Mouse (Mus musculus) inflammation-experienced regulatory T-cells, adult 6 months (primary cell): Measurements from ENCODE around the gene Plekhj1. TPM values are rescaled to one million over a fixed set of nuclear protein-coding genes. Genes with fewer than 3 reads are reported as not detected.
"Not testable (repeated sequence)": the region's sequence is repeated elsewhere in the genome, so short reads cannot be mapped to it uniquely, and the experiment has no call there.

Experiments used
- ATAC-seq: one replicate; pipeline ENCODE4 v1.8.0; 2017
- polyA plus RNA-seq, 3 experiments: library from polyadenylated mRNA; unstranded; fragments of 100-300 nt; shearing (Covaris generic); gene quantifications; one replicate each; pipeline ENCODE4 v1.2.1; 2017

Gene Plekhj1
- polyA plus RNA-seq: 100 to 1,000 TPM; 127 to 149 (median 146) TPM

DNA sequence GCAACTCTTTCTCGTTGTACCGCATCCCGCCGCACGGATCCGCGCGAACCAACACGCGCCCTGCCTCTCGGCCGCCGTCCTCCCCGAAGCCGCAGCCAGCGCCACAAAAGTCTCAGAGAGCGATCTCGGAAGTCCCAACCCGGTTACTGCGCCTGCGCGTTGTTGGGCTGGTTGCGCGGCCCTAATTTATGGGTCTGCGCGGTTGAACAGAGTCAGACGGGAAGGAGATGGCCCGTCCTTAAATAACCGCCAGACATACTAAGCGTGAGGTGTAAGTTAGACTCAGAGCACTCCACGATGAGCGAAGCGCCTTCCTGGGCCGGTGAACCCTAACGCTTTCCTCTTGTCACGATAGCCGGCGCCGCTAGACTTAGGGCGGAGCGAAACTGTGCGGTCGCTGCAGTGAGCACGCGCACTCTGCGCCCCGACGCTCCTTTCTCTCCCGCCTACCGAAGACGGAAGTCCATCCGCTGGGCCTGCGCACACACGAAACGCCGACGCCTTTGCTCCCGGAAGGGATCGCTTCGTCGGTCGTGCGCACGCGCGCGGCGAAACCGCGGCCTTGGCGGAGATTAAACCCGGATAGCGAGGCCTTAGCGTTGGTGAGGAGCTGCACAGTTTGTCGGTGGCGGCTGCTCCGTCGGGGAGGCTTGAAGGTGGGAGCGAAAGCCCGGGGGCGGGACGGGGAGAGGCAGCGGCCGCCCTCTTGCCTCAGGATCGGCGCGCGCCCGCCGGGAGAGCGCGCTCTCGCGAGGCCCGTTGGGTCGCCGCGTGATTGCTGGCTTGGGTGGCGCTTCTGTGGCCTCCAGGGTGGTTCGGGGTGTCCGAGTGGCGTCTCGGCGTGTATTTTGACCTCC is at the start of gene Plekhj1, which contains the start of gene Sf3a2:
TSS of gene Plekhj1 (minus strand) at position 477 of the 857 bp plus-strand sequence.
TSS of gene Sf3a2 (plus strand) at position 49 of the 857 bp plus-strand sequence.
- ATAC-seq: peak; percentile 94

DNA sequence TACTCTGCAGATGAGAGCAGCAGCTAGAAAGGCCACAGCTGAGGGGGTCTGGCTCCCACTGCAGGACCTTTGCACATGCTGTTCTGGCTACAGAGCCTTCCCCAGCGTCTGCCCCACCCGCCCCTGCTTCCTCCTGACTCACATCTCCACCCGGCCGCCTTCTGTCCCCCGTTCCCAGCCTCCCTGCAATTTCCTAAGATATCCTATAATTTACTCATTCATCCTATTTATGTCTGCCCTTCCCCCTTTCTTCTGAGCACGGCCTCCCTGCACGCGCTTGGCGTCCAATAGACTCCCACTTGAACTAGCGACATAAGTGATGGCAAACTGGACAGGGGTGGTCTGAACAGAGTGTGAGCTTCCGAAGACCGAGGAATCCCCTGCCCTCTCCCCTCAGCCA is 47.3 kb upstream of the Plekhj1 start:
- ATAC-seq: no peak

DNA sequence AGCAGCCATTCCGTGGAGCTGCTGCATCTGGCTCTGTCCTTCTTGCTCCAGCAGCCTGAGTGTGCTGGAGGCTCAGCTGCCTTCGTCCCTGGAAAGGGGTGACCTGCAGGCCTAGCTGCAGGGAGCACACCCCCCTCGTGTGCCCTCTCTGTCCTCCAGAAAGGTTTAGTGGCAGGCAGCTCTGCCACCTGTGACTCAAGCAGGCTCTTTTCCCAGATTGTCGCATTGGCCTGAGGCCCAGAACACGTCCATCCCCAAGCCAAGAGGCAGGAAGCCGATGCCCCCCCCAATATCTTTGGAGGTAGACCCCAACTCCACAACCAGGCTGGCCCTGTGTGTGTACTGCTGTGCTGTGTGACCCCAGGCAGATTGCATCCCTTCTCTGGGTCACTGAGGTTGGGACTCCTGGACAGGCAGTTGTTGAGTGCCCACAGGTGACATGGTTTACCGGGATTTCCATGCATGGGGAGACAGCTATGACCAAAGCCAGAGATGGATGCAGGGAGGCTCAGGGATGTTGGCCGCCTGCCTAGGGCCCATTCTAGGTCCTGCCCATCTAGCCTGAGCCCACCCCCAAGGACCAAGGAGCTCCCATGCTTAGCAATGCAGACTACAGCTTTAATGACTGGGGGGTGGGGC is 46.7 kb upstream of the Plekhj1 start:
- no peak for ATAC-seq

DNA sequence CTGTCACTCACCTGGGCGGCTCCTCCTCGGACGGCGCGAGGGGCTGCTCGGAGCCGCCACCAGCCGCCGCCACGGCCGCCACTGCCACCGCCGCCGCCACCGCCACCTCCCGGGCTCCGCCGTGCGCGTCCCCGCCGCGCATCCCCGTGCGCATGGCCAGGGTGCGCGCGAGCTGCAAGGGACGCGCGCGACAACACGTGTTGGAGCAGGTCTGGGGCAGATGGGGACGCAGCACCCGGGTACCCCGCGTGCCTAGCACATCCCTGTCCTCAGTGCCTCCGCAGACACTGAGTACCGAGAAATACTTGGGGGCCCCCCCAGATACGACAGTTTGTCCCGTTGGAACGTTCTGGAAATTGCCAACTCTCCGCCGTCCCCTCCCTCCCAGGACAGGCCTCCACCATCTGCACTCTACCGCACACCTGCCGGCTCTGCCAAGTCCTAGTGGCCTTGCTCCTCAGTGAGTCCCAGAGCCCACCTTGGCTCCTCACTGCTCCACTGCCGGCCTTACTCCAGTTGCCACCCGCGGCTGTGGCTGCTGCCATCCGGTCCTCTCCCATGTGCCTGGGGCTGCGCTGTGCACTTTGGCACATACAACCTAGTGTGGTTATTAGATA is 45.6 kb upstream of the Plekhj1 start, which contains the start of gene Lingo3:
TSS of gene Lingo3 (minus strand) at position 109 of the 617 bp plus-strand sequence.
- ATAC-seq: no peak

DNA sequence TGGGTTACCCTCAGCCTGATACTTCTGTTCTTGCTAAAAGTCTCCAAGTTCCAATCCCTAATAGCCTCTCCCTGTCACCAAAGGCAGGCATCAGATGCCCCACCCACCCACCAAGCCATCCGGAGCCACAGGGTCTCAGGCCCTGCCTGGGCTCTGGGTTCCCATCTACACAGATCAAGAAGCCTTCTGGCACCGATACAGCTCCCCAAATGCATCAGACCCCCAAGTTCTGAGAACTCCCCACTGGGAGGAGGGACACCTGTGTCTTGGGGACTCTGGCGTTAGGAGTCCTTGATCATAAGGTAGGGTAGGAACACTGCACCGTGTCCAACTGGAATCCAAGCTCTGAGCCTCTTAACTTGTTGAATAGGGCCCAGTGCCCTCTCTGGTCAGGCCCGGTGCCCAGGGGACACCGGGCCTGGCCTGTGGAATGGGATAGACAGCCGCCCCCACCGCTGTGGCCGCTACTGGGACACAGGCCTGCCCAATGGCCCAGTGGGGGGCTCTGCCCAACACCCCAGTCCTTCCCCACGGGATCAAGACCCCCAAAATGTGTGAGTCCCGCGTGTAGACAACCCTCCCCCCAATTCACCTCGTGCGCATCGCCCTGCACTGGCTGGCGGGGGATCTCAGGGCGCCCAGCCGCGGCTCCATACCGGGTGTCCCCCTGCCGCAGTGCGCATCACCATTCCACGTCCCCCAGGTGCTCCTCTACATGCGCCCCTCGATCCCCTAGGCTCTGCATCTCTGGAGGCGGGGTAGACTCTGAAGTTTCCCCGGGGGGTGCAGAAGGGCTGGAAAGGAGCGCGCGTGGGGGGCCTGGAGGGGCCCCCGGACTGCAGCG is 44.9 kb upstream of the Plekhj1 start:
- no peak for ATAC-seq

DNA sequence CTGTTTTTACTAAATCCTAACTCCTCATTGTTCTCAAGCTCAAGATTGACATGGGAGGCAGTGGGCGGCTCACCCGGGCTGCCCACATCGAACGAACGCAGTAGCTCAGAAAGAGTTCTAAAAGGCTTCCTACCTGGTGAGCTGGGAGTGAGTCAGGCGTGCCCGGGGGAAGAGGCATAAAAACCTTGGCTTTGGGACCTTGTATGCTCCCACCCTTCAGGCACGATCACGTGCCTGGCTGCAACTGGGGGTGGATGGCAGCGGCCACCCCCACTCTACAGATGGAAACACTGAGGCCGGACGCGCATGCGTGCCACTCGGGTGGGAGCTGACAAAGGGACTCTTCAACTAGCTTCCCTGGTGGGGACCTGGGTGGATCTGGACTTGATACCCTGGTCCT is 43.9 kb upstream of the Plekhj1 start:
- no peak for ATAC-seq

DNA sequence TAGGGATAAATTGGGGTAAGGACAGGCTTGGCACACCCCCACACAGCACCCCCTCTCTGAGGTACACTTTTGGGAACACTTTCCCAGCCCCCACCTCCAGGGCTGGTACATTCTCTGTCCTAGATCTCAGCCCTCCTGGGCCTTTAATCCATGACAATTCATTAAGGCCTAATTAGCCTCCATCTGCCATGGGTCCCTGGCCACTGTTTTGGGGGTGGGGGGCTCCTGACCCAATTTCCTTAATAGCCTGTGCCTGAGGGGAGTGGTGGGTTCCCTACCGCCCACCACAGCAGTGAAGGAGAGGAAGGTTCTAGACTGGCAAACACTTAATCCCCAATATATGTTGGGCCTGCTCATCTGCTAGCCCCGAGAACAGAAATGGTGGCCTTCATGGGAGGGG is 43.3 kb upstream of the Plekhj1 start:
- no peak for ATAC-seq

DNA sequence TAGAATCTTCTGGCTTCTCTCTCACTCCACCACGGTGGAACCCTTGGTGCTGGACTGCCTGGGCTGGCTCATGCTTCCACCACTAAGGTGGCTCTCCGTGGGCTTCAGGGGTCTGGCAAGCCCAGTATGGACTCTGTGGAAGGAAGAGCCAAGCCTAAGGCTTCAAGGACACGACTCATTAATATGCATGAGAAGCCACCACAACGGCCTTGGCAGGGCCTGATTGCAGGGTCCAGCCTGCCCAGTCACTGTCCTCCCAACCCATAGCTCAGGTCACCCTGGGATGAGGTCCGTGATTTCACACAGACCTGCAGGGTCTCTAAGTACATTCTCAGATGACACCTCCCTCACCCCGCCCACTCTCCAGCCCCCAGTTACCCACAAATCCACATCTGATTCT is 41.4 kb upstream of the Plekhj1 start:
- no peak for ATAC-seq

DNA sequence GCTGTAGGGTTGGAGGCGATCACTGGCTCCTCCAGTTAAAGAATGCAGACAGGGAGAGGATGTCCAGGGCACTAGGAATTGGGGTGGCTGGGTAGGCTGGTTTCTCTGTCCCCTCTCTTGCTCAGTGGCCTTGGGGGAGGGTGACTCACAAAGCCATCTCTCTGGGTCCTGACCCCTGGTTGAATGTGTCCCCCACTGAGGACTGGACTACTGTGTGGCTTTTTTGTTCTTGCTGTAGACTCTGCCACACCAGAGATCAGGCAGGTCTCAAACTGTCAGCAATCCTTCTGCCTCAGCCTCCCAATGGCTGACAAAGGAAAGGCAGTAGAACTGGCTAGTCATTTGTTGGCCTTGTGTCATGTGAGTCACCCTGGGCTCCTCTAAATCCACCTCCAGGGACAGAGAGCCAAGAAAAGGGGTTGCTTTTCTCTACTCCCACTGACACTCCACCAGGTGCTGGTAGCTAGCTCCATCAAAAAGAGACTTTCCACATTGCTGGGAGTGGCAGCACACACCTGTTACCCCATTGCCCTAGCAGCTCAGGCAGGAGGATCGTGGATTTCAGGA is 40.0 kb upstream of the Plekhj1 start:
- no peak for ATAC-seq

DNA sequence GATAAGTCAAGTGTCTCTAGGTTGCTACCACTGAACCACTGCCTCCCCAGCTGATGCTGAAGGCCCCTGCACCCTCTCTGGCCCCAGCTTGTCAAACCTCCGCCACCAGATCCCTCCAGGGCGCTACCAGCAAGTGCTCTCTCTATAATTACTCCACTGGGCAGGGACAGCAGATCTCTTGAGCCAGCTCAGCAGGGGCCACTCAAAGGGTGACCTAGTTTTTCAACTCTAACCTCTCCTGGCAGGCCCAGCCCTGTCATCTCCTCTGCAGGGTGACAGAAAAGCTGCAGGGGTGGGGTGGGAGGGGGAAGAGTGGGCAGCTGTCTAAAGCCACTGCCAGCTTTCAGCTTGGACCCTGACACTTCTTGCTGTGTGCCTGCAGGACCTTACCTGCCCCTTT is 39.4 kb upstream of the Plekhj1 start:
- ATAC-seq: no peak

DNA sequence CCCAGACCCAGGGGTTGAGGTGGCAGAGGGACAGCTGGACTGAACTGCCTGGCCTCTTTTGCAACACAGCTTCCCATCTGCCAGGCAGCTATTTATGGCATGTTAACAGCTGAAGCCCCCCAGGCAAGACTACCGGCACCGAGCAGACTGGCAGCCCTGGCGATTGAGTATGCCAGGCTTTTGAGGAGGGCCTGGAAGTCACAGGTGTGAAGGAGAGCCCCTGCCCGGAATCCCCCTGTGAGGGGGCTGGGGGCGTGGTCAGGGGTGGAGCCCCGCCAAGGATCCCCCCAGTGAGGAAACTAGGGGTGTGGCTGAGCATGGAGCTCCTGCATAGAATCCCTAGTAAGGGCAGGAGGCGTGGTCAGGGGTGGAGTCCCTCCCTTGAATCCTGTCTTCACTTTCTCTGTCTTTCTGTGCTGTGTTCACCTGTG is 38.5 kb upstream of the Plekhj1 start:
- ATAC-seq: no peak

DNA sequence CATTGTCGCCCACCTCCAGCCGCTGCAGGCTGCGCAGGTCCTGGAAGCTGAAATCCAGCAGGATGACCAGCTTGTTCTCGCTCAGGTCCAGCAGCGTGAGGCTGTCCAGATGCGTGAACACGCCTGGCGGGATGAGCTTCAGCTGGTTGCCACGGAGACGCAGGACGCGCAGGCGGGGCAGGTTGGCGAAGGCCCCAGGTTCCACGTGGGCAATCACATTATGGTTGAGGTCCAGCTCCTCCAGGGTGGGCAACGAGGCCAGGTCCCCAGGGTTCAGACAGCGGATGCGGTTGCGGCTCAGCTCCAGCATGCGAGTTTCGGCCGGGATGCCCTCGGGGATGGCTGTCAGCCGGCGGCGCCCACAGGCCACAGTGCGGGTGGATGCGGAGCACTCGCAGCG is 37.2 kb upstream of the Plekhj1 start:
- ATAC-seq: no peak

DNA sequence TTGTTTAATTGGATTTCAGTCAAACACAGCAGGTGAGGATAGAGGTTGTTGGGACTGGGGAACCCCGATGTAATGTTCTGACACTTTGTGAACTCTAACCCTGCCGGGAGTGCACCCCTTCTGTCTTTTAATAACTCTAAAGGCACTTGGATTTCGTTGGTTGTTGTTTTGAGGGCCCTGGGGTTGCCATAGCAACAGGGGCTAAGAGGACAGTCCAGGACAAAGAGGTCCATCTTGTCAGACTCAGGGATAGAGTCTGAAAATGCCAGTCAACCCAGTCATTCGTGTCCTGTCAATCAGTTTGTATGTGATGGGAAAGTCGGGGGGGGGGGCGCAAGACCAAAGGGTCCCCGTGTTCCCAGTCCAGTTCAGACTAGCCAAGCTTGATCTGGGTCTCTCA is 34.4 kb upstream of the Plekhj1 start:
- ATAC-seq: no peak

DNA sequence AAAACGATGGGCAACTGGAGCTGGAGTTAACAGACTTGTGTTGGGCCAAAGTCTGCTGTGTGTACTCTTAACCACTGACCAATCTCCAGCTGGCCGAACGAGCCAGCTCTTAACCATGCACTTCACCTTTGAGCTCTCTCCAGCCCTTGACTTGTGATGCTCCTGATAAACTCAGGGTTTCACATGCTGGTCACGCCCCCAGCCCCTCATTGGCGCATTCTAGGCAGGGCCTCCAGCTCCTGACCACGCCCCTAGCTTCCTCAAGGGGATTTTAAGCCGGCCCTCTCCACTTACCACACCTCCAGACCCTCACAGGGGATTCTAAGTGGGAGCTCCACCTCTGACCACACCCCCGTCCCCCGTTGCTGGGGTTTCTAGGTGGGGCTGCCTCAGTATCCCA is 32.7 kb upstream of the Plekhj1 start:
- no peak for ATAC-seq

DNA sequence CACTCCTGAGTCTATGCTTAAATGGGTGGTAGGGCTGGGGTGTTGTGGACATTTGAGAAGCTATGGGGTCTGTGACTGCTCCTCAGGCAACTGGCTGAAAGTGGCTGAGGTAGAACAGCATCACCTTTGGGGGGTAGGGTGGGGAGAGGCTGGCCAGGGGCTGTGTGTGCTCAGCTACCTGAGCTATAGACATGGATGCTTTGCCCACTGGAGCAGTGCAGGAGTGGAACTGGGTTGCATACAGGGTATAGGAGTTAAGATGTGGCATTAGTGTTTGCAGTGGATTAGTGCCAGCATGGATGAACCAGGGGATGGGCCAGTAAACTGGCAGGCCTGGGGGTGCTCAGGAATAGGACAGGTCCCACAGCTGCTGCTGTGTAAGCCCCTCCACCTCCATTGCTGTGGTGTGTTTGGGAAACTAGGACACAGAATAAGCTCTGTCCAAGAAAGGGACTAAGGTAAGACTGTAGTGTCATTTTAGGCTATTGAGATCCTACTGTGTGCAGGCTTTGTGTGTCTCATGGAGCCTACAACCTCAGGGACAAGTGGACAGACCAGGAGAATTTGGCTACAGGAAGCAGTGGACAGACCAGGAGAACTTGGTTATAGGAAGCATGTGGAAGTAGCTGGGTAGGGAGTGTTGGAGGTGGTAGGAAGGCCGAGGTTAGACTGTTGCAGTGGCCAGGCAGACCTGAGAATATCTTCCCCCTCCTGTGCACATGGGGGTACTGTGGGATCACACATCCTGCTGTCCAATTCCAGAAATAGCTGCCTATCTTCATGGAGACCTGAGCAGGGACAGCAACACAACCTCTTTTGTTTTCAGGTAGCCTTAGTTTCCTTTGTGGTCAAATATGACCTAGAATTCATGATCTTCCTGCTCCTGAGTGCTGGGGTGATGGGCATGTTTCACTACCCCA is 31.2 kb upstream of the Plekhj1 start:
- no peak for ATAC-seq

DNA sequence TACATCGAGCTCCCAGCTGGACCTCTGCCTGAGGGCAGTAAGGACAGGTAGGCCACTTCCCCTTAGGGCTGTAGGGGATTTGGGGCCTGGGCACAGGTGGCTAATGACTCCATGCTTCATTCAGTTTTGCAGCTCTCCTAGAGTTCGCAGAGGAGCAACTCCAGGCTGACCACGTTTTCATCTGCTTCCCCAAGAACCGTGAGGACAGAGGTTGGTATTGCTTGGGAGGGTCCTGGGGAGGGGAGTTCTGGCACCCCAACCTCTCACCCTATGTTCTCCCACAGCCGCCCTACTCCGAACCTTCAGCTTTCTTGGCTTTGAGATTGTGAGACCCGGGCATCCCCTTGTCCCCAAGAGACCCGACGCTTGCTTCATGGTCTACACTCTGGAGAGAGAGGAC is 30.2 kb upstream of the Plekhj1 start:
- not testable (repeated sequence) for ATAC-seq

DNA sequence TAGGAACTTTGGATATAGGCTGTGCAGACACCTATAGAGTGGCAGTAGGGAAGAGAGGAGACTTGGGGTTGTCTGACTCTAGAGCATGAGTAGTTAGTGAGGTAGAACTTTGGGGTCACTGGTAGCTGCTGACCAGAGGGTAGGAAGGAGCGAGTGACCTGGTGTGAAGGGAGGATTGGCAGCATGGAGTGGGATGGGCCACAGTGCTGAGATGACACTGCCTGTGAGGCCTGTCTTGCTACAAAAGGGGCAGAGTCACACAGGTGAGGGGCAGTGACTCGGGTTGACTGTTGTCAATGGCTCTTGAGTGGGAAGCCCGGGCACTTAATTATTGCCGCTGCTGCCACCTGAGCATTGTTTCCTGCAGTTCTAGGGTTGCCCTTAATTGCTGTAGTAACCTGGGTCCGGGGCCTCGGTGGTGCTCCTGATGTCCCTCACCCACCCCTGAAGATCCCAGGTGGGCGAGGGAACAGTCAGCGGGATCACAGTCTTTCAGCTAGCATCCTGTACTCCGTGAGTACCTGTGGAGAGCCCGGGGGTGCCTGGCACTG is 29.5 kb upstream of the Plekhj1 start:
- no peak for ATAC-seq

DNA sequence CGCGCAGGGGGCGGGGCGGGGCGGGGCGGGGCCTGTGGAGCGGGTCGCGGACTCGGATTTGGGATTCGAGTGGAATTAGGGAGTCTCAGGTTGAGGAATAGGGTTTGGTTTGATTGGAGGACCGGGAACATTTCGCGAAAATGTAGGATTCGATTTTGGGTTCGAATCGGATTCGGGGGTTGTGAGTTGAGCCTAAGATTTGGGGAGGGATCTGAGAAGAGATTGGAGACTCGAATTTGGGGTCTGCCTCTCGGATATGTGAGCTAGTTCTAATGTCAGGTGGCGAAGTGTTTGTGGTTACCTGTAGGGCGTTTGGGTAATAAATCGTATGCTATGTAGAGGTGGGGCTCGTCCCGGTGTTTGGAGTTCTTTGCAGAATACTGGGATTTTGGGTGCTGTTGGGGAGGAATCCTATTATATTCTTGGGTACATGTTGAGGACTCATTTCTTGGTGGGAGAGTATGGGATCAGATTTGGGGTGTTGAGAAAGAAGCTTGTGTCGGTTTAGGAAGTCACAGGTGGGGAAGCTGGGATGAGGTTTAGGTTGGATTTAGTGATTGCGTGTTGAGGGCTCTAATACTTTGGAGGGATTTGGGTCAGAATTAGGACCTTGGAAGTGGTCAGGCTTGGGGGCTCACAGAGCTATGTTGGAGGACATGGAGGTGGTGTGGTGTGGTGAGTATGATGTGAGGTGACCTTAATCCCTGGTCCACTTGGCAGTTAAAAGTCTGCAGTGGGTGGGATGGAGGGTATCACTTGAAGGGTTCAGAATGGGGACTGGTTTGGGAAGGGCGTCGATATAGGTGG is 28.8 kb upstream of the Plekhj1 start:
- no peak for ATAC-seq

DNA sequence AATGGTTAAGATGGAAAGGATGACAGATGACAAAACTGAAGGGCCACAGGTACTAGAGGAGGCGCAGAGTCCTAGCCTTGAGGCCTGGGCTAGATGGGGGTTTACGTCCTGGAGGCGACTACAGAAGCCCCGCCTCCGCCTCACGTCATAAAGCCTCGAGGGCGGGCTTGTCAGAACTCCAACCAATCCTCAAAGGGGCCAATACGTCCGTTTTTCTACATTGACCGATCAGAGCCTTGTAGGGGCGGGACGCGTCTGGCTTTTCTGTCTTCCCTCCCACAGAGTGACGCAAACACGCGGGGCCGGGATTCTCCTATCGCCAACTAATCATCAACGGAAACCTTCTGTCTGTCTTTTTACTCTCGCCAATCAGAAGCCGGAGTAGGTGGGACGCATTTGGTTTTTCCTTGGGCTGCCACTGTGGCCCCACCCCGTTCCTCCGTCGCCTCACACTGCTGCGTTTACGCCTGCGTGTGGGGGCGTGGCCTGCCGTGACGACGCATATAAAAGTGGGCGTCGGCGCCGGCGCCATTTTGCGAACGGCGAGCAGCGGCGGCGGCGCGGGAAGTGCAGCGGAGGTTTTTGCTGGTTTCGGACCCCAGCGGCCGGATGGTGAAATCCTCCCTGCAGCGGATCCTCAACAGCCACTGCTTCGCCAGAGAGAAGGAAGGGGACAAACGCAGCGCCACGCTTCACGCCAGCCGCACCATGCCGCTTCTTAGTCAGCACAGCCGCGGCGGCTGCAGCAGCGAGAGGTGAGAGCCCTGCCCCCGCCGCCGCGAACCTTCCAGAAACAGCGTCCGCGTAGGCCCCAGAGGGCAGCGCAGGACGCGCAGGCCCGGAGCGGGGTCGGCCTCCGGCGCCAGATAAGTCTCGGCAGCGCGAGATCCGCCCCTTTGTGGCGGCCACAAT is 28.0 kb upstream of the Plekhj1 start, which contains the start of gene Oaz1:
TSS of gene Oaz1 (plus strand) at position 506 of the 912 bp plus-strand sequence.
- peak; percentile 90 for ATAC-seq
